Mouse (Mus musculus): ENCODE results near the gene Actn4.
A peak's percentile ranks its signal among the peaks of the same experiment; 100 is the strongest.
"Not testable (repeated sequence)": the region's sequence is repeated elsewhere in the genome, so short reads cannot be mapped to it uniquely, and the experiment has no call there.

Actn4 gene

GRCm38 (mm10) chr7:28892601-28893000, 69.5 kb downstream of the Actn4 start:
- no peak for DNase-seq (ENCODE audit: low read depth, low spot score)

GRCm38 (mm10) chr7:28888701-28889161, 73.4 kb downstream of the Actn4 start:
- DNase-seq (ENCODE audit: low read depth, low spot score), result peak; percentile 50

GRCm38 (mm10) chr7:28886486-28886885, 75.7 kb downstream of the Actn4 start:
- DNase-seq (ENCODE audit: low read depth, low spot score), result no peak

- not testable (repeated sequence) for DNase-seq (ENCODE audit: low read depth, low spot score)
Observed at GRCm38 (mm10) chr7:28883704-28884103, 78.4 kb downstream of the Actn4 start.

GRCm38 (mm10) chr7:28883039-28883438, 79.1 kb downstream of the Actn4 start:
- DNase-seq (ENCODE audit: low read depth, low spot score), result no peak

GRCm38 (mm10) chr7:28881199-28881598, 80.9 kb downstream of the Actn4 start, which contains the start of gene Capn12:
Capn12 (plus strand) TSS chr7:28881422.
- no peak for DNase-seq (ENCODE audit: low read depth, low spot score)

- no peak for DNase-seq (ENCODE audit: low read depth, low spot score)
Observed at GRCm38 (mm10) chr7:28880554-28880953, 81.6 kb downstream of the Actn4 start.

- DNase-seq (ENCODE audit: low read depth, low spot score), result no peak
Observed at GRCm38 (mm10) chr7:28879606-28880005, 82.5 kb downstream of the Actn4 start.

GRCm38 (mm10) chr7:28877856-28878255, 84.3 kb downstream of the Actn4 start:
- DNase-seq (ENCODE audit: low read depth, low spot score), result no peak

GRCm38 (mm10) chr7:28877155-28877554, 85.0 kb downstream of the Actn4 start:
- DNase-seq (ENCODE audit: low read depth, low spot score), result no peak

- no peak for DNase-seq (ENCODE audit: low read depth, low spot score)
Observed at GRCm38 (mm10) chr7:28876099-28876498, 86.0 kb downstream of the Actn4 start.

- DNase-seq (ENCODE audit: low read depth, low spot score), result no peak
Observed at GRCm38 (mm10) chr7:28874565-28874964, 87.6 kb downstream of the Actn4 start.

GRCm38 (mm10) chr7:28870901-28871664, 91.1 kb downstream of the Actn4 start:
- no peak for DNase-seq (ENCODE audit: low read depth, low spot score)

- DNase-seq (ENCODE audit: low read depth, low spot score), result peak; percentile 73
Observed at GRCm38 (mm10) chr7:28867508-28868340, 94.4 kb downstream of the Actn4 start.

GRCm38 (mm10) chr7:28866769-28867507, 95.2 kb downstream of the Actn4 start:
- no peak for DNase-seq (ENCODE audit: low read depth, low spot score)

GRCm38 (mm10) chr7:28865481-28866300, 96.4 kb downstream of the Actn4 start:
- DNase-seq (ENCODE audit: low read depth, low spot score), result peak; percentile 86

GRCm38 (mm10) chr7:28864288-28864750, 97.8 kb downstream of the Actn4 start:
- DNase-seq (ENCODE audit: low read depth, low spot score), result no peak

GRCm38 (mm10) chr7:28863540-28863939, 98.6 kb downstream of the Actn4 start, which contains the start of gene Lgals7:
Lgals7 (plus strand) TSS chr7:28863853.
- no peak for DNase-seq (ENCODE audit: low read depth, low spot score)

- DNase-seq (ENCODE audit: low read depth, low spot score), result peak; percentile 88
Observed at GRCm38 (mm10) chr7:28862817-28863499, 99.2 kb downstream of the Actn4 start.

GRCm38 (mm10) chr7:28860898-28861297, 101.2 kb downstream of the Actn4 start:
- no peak for DNase-seq (ENCODE audit: low read depth, low spot score)
